Mouse (Mus musculus) left cerebral cortex, adult 2 months (tissue): ENCODE data around the gene Epb41l5. TPM values are rescaled to one million over a fixed set of nuclear protein-coding genes. Genes with fewer than 3 reads are reported as not detected.

Source experiments
- DNase-seq, 2 experiments: peaks; one replicate each; pipeline ENCODE4 v3.0.0; 2021 to 2022; ENCODE audit warnings: low spot score in 2 of 2, mixed read lengths in 1 of 2; ENCODE audit errors: extremely low spot score in 1 of 2
- H3K27ac ChIP-seq: fragments of 200-600 bp; 2 replicates; pipeline ENCODE4 v1.8.1; 2022
- H3K4me3 ChIP-seq: fragments of 200-600 bp; 2 replicates; pipeline ENCODE4 v1.8.1; 2022
- CTCF ChIP-seq: fragments of 200-600 bp; IDR thresholded peaks from 2 replicates; pipeline ENCODE4 v1.8.1; 2022; ENCODE audit warnings: antibody characterized with exemption, mild to moderate bottlenecking, moderate library complexity
- intact Hi-C: fragments of 180-260 bp; cut with DNase I; formaldehyde crosslinking; loops from one replicate; pipeline ENCODE4 v1.15.1; 2025
- total RNA-seq, 2 experiments: library from RNA; stranded (reverse); gene quantifications; 2 replicates each; pipeline ENCODE4 v1.2.3; 2021

Epb41l5 gene
- total RNA-seq, 2 experiments from 2014 or later = 5.8 to 6.8 TPM

GRCm38 (mm10) chr1:119509474-119509873 lies 139.3 kb downstream of the Epb41l5 start:
- H3K4me3 ChIP-seq = no peak overlapping the region
- H3K27ac ChIP-seq = no peak overlapping the region
- intact Hi-C loops = no loop called here
- TF ChIP-seq CTCF = no peak
- no peak for DNase-seq

GRCm38 (mm10) chr1:119508548-119508947 lies 140.3 kb downstream of the Epb41l5 start:
- intact Hi-C loops = no loop called here
- TF ChIP-seq CTCF = no peak
- no peak for DNase-seq
- Histone ChIP-seq H3K27ac (no peak overlapping the region), H3K4me3 (no peak overlapping the region)

GRCm38 (mm10) chr1:119505951-119506350 lies 142.8 kb downstream of the Epb41l5 start:
- intact Hi-C loops = loop anchor here (2.0 kb wide), 1 partner anchor 21 kb away; the partner anchor contains the start of gene Tmem185b
- Histone ChIP-seq H3K27ac (no peak overlapping the region), H3K4me3 (no peak overlapping the region)
- TF ChIP-seq CTCF = no peak
- DNase-seq = no peak

- intact Hi-C loops = loop anchor here (2.0 kb wide), 1 partner anchor 22 kb away; the partner anchor contains the start of gene Tmem185b
- Histone ChIP-seq H3K4me3 (peak within 1 kb of the TSS; percentile 93), H3K27ac (peak within 1 kb of the TSS; percentile 92)
- DNase-seq = peak; percentile 90 to 95
- TF ChIP-seq CTCF = no peak
Observed at GRCm38 (mm10) chr1:119504260-119505062, 144.3 kb downstream of the Epb41l5 start, which contains the start of gene Ralb. Ralb (minus strand) TSS chr1:119504794.

GRCm38 (mm10) chr1:119503808-119504207 lies 145.0 kb downstream of the Epb41l5 start:
- peak overlapping the region; percentile 92 for H3K27ac ChIP-seq
- TF ChIP-seq CTCF = no peak
- DNase-seq = no peak
- intact Hi-C loops = loop anchor here (2.0 kb wide), 1 partner anchor 23 kb away; the partner anchor contains the start of gene Tmem185b
- H3K4me3 ChIP-seq = peak overlapping the region; percentile 93

GRCm38 (mm10) chr1:119503181-119503580 lies 145.6 kb downstream of the Epb41l5 start:
- H3K27ac ChIP-seq = no peak overlapping the region
- no peak for TF ChIP-seq CTCF
- H3K4me3 ChIP-seq = no peak overlapping the region; the same call in 1 of the 2 replicates
- intact Hi-C loops = no loop called here
- DNase-seq = no peak

GRCm38 (mm10) chr1:119502729-119503128 lies 146.1 kb downstream of the Epb41l5 start:
- Histone ChIP-seq H3K27ac (no peak overlapping the region), H3K4me3 (no peak overlapping the region)
- no peak for DNase-seq
- intact Hi-C loops = no loop called here
- no peak for TF ChIP-seq CTCF

GRCm38 (mm10) chr1:119501881-119502280 lies 146.9 kb downstream of the Epb41l5 start:
- intact Hi-C loops = no loop called here
- no peak overlapping the region for H3K27ac ChIP-seq
- TF ChIP-seq CTCF = no peak
- DNase-seq = no peak
- no peak overlapping the region for H3K4me3 ChIP-seq

GRCm38 (mm10) chr1:119499456-119499855 lies 149.3 kb downstream of the Epb41l5 start:
- Histone ChIP-seq H3K27ac (no peak overlapping the region), H3K4me3 (no peak overlapping the region)
- DNase-seq = no peak
- intact Hi-C loops = no loop called here
- no peak for TF ChIP-seq CTCF

GRCm38 (mm10) chr1:119498536-119499231 lies 150.1 kb downstream of the Epb41l5 start:
- Histone ChIP-seq H3K27ac (no peak overlapping the region), H3K4me3 (no peak overlapping the region)
- intact Hi-C loops = no loop called here
- no peak for TF ChIP-seq CTCF
- DNase-seq = no peak

- no peak overlapping the region for H3K27ac ChIP-seq
Observed at GRCm38 (mm10) chr1:119497346-119498004, 151.3 kb downstream of the Epb41l5 start.

GRCm38 (mm10) chr1:119495396-119495775 lies 153.4 kb downstream of the Epb41l5 start:
- no peak overlapping the region for H3K4me3 ChIP-seq
- intact Hi-C loops = no loop called here
- DNase-seq = no peak
- TF ChIP-seq CTCF = no peak
- no peak overlapping the region for H3K27ac ChIP-seq

More at GRCm38 (mm10) chr1:119497346-119498004, 151.3 kb downstream of the Epb41l5 start:
- no peak for TF ChIP-seq CTCF
- no peak for DNase-seq
- H3K4me3 ChIP-seq = no peak overlapping the region
- intact Hi-C loops = no loop called here

Other genes starting within 250 kb of the Epb41l5 start
- 1 to 10 TPM; 4.7 to 5.2 TPM for gene Inhbb, start 226.8 kb downstream of the Epb41l5 start, total RNA-seq
- 10 to 100 TPM; 21.1 to 25.9 TPM for gene Ralb, start 144.2 kb downstream of the Epb41l5 start, total RNA-seq
- gene Tmem185b, start 122.8 kb downstream of the Epb41l5 start, total RNA-seq = 10 to 100 TPM; 16.7 to 18.4 TPM
- gene Ptpn4, start 188.6 kb upstream of the Epb41l5 start, total RNA-seq = 10 to 100 TPM; 86.6 to 93.4 TPM